Mouse (Mus musculus) midbrain, embryonic 11.5 days (tissue): ENCODE measurements around the gene Glt1d1. TPM values are rescaled to one million over a fixed set of nuclear protein-coding genes. Genes with fewer than 3 reads are reported as not detected.

ENCODE experiments used
- ATAC-seq: fragments of 200-750 bp; cut with Nextera tagmentation; 2 replicates; pipeline ENCODE4 v1.8.0; 2017; ENCODE audit warnings: moderate TSS enrichment, moderate library complexity; ENCODE audit not compliant: low FRiP score
- DNase-seq: peaks from one replicate; pipeline ENCODE4 v3.0.0; 2015; ENCODE audit warnings: low spot score; ENCODE audit errors: missing footprints
- H3K27ac ChIP-seq: fragments of 300-500 bp; sonication (generic); 2 replicates; pipeline ENCODE4 v1.5.1; 2014; ENCODE audit warnings: low read depth, low read length
- H3K27me3 ChIP-seq: fragments of 300-500 bp; sonication (generic); 2 replicates; pipeline ENCODE4 v1.6.1; 2014; ENCODE audit warnings: mild to moderate bottlenecking, low read length, moderate library complexity, mixed read lengths; ENCODE audit not compliant: control insufficient read depth, insufficient read depth
- H3K36me3 ChIP-seq: fragments of 300-500 bp; sonication (generic); 2 replicates; pipeline ENCODE4 v1.6.1; 2014; ENCODE audit warnings: mild to moderate bottlenecking, low read length, moderate library complexity, mixed read lengths; ENCODE audit not compliant: control insufficient read depth, insufficient read depth
- H3K4me1 ChIP-seq: fragments of 300-500 bp; sonication (generic); 2 replicates; pipeline ENCODE4 v1.6.1; 2014; ENCODE audit warnings: low read length; ENCODE audit not compliant: control insufficient read depth, insufficient read depth
- H3K4me2 ChIP-seq: fragments of 300-500 bp; sonication (generic); 2 replicates; pipeline ENCODE4 v1.6.1; 2014; ENCODE audit warnings: mild to moderate bottlenecking, moderate library complexity
- H3K4me3 ChIP-seq: fragments of 300-500 bp; sonication (generic); 2 replicates; pipeline ENCODE4 v1.5.1; 2014; ENCODE audit warnings: low read depth, low read length
- H3K9ac ChIP-seq: fragments of 300-500 bp; sonication (generic); 2 replicates; pipeline ENCODE4 v1.6.1; 2014; ENCODE audit warnings: low read length
- H3K9me3 ChIP-seq: fragments of 300-500 bp; sonication (generic); 2 replicates; pipeline ENCODE4 v1.6.1; 2016; ENCODE audit warnings: low read length; ENCODE audit not compliant: control insufficient read depth
- WGBS: fragments of 180-500 bp; shearing (Covaris S2); extraction: QIAGEN DNeasy Blood & Tissue Kit; methylation state at CpG from one replicate; pipeline ENCODE4 v1.1.7; 2014; 5-methylcytosine and 5-hydroxymethylcytosine counted together
- polyA plus RNA-seq: library from polyadenylated mRNA; unstranded; fragments of >200 nt; fragmentation: Nextera tagmentation; extraction: Ambion mirVana; gene quantifications from 2 replicates; pipeline ENCODE4 v1.2.1, GENCODE M21; 2014

The Glt1d1 gene
- polyA plus RNA-seq, 1 experiment from 2014 or later, result 0.33 TPM

GRCm38 (mm10) chr5:127639635-127640034 is 7.6 kb downstream of the Glt1d1 start:
- Histone ChIP-seq H3K4me3 (no peak overlapping the region), H3K4me2 (no peak overlapping the region), H3K4me1 (no peaks in the 10 kb centered on the region), H3K9me3 (peaks cover 4% of the 10 kb centered on the region; the same call in 1 of the 2 replicates), H3K27ac (no peak overlapping the region), H3K36me3 (no peaks in the 10 kb centered on the region), H3K9ac (no peak overlapping the region), H3K27me3 (no peaks in the 10 kb centered on the region)
- WGBS, result 95% methylated on average over 13 of the region's 13 CpGs
- ATAC-seq (no peak), DNase-seq (peak; percentile 17)

DNA sequence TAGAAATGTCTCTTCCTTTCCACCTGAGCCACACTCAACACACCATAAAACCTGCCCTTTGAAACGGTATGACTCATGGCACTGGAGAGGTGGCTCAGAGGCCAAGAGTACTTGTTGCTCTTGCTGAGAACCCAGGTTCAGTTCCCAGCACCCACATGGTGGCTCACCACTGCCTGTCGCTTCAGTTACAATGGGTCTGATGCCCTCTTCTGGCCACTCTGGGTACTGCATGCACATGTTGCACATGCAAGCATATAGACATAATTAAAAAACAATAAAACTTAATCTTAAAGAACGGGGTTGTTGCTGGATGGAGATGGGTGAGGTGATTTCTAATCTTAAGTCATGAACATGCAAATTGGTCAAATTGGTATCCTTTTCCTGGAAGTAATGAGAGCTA is 8.3 kb downstream of the Glt1d1 start:
- Histone ChIP-seq H3K27me3 (no peaks in the 10 kb centered on the region), H3K4me2 (no peak overlapping the region), H3K9ac (no peak overlapping the region), H3K36me3 (no peaks in the 10 kb centered on the region), H3K27ac (no peak overlapping the region), H3K4me1 (no peaks in the 10 kb centered on the region), H3K4me3 (no peak overlapping the region), H3K9me3 (peaks cover 4% of the 10 kb centered on the region; the same call in 1 of the 2 replicates)
- DNase-seq (peak; percentile 54), ATAC-seq (no peak)
- WGBS, result 92% methylated on average over 3 of the region's 3 CpGs

GRCm38 (mm10) chr5:127641185-127641958 is 9.3 kb downstream of the Glt1d1 start:
- no peak for ATAC-seq
- Histone ChIP-seq H3K27ac (no peak overlapping the region), H3K4me2 (no peak overlapping the region), H3K9ac (no peak overlapping the region), H3K27me3 (no peaks in the 10 kb centered on the region), H3K9me3 (peaks cover 4% of the 10 kb centered on the region; the same call in 1 of the 2 replicates), H3K4me3 (no peak overlapping the region), H3K36me3 (no peaks in the 10 kb centered on the region), H3K4me1 (no peaks in the 10 kb centered on the region)
- DNase-seq, result peak; percentile 62
- WGBS, result 96% methylated on average over 15 of the region's 15 CpGs

DNA sequence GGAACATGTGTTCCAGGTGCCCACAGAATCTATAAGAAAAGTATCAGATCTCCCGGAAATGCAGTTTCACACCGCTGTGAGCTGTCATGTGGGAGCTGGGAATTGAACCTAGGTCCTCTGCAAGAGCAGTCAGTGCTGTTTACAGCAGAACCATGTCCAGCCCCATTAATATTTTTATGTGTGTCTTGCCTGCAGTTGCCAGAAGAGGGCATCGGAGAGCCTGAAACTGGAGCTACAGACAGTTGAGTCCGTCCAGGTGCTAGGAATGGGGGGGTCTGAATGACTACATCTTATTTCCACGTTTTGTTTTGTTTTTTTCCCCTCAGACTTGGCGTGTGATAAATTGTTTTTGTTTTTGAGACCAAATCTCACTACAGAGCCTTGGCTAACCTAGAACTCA is 16.0 kb downstream of the Glt1d1 start:
- H3K9me3 ChIP-seq, result no peaks in the 10 kb centered on the region
- no peak overlapping the region for H3K4me3 ChIP-seq
- H3K9ac ChIP-seq, result no peak overlapping the region
- no peaks in the 10 kb centered on the region for H3K36me3 ChIP-seq
- WGBS, result 81% methylated on average over 6 of the region's 6 CpGs
- ATAC-seq, result no peak
- no peak overlapping the region for H3K27ac ChIP-seq
- no peak for DNase-seq
- no peak overlapping the region for H3K4me2 ChIP-seq
- no peaks in the 10 kb centered on the region for H3K4me1 ChIP-seq
- no peaks in the 10 kb centered on the region for H3K27me3 ChIP-seq

DNA sequence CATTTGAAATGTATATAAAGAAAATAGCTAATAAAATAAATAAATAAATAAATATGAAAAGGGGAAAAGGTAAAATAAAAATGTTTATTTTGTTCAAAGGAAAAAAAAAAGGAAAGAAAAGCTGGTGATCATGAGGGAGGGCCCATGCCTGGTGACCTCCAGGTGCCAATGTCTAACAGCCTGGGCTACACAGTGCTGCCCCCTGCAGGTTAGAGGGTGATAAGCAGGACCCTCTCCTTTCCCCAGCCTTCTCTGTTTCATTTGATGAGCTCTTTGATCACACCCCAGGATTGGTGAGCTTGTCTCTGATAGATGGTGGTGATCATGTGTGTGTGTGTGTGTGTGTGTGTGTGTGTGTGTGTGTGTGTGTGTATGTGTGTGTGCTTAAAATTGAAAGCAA is 17.0 kb downstream of the Glt1d1 start:
- Histone ChIP-seq H3K4me1 (no peaks in the 10 kb centered on the region), H3K9ac (no peak overlapping the region), H3K36me3 (no peaks in the 10 kb centered on the region), H3K27ac (no peak overlapping the region), H3K9me3 (no peaks in the 10 kb centered on the region), H3K4me2 (no peak overlapping the region), H3K27me3 (no peaks in the 10 kb centered on the region), H3K4me3 (no peak overlapping the region)
- DNase-seq, result no peak
- ATAC-seq, result no peak

DNA sequence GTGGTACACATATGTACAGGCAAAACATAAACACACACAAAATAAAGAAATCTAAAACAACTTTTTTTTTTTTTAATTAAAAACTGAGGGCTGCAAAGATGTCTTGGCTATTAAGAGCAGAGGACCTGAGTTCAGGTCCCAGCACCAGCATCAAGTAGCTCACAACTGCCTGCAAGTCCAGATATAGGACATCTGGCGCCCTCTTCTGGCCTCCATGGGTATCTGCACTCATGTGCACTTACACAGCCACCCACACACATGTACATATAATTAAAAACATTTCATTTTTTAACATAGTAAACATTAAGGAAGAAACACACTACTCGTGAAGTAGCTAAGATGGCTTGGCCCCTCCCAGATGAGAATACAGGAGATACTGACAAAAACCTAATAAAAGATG is 26.2 kb downstream of the Glt1d1 start:
- Histone ChIP-seq H3K9me3 (peaks cover 4% of the 10 kb centered on the region; the same call in 1 of the 2 replicates), H3K36me3 (no peaks in the 10 kb centered on the region), H3K27me3 (no peaks in the 10 kb centered on the region), H3K4me2 (no peak overlapping the region), H3K4me1 (no peaks in the 10 kb centered on the region), H3K4me3 (no peak overlapping the region), H3K9ac (no peak overlapping the region), H3K27ac (no peak overlapping the region)
- 84% methylated on average over 2 of the region's 2 CpGs for WGBS
- ATAC-seq (no peak), DNase-seq (no peak)

GRCm38 (mm10) chr5:127659312-127659711 is 27.2 kb downstream of the Glt1d1 start:
- Histone ChIP-seq H3K36me3 (no peaks in the 10 kb centered on the region), H3K4me3 (no peak overlapping the region), H3K4me2 (no peak overlapping the region), H3K4me1 (no peaks in the 10 kb centered on the region), H3K9me3 (peaks cover 4% of the 10 kb centered on the region; the same call in 1 of the 2 replicates), H3K9ac (no peak overlapping the region), H3K27me3 (no peaks in the 10 kb centered on the region), H3K27ac (no peak overlapping the region)
- DNase-seq, result no peak
- no peak for ATAC-seq
- 88% methylated on average over 3 of the region's 3 CpGs for WGBS

GRCm38 (mm10) chr5:127660267-127660666 is 28.2 kb downstream of the Glt1d1 start:
- no peak overlapping the region for H3K9ac ChIP-seq
- peaks cover 4% of the 10 kb centered on the region; the same call in 1 of the 2 replicates for H3K9me3 ChIP-seq
- H3K4me2 ChIP-seq, result no peak overlapping the region
- no peaks in the 10 kb centered on the region for H3K4me1 ChIP-seq
- ATAC-seq, result no peak
- no peak for DNase-seq
- no peaks in the 10 kb centered on the region for H3K36me3 ChIP-seq
- H3K27ac ChIP-seq, result no peak overlapping the region
- H3K4me3 ChIP-seq, result no peak overlapping the region
- H3K27me3 ChIP-seq, result no peaks in the 10 kb centered on the region
- 67% methylated on average over 5 of the region's 5 CpGs for WGBS

- WGBS, result 85% methylated on average over 5 of the region's 5 CpGs
- no peak for DNase-seq
These were observed 28.9 kb downstream of the Glt1d1 start for GRCm38 (mm10) chr5:127660979-127661378.

More at GRCm38 (mm10) chr5:127660979-127661378, 28.9 kb downstream of the Glt1d1 start:
- Histone ChIP-seq H3K27me3 (no peaks in the 10 kb centered on the region), H3K4me3 (no peak overlapping the region), H3K4me2 (no peak overlapping the region), H3K9me3 (peaks cover 4% of the 10 kb centered on the region; the same call in 1 of the 2 replicates), H3K4me1 (no peaks in the 10 kb centered on the region), H3K36me3 (no peaks in the 10 kb centered on the region), H3K9ac (no peak overlapping the region), H3K27ac (no peak overlapping the region)
- ATAC-seq, result no peak
